Comparison of ENCODE assay signal across 35 mouse cellular contexts in the genomic region with DNA sequence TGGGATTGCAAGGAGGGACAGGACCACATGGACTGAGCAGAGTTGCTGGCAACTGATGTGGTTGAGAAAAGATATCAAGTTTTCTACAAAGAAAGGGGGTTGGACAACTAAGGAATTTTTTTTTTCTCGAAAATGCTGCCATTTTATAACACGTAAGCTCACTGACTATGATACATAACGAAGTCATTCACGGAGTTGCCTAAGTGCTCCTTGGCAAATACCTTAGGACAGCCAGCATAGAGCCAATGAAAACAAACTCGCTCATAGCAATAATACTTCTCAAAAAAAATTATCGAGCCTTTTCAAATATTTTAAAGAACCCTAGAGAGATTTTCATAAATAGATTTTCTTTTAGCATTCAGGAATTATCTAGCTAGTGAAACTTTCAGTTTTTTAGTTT. TPM values are rescaled to one million over a fixed set of nuclear protein-coding genes. Genes with fewer than 3 reads are reported as not detected.
"Had no signal": no experiment of that assay in that cellular context is flagged by ENCODE, and none has a peak within 500 bp of the region (broad histone marks: within the 10 kb centered on the region; RNA-seq: fewer than 3 reads in every experiment).

No protein-coding gene starts in this region.

- H3K27me3 ChIP-seq: heart, embryonic 12.5 days; intestine, embryonic 15.5 days had no signal

- H3K9me3 ChIP-seq: heart, embryonic 12.5 days; hindbrain, embryonic 10.5 days; hindbrain, embryonic 12.5 days; intestine, embryonic 15.5 days; limb, embryonic 10.5 days; limb, embryonic 12.5 days; liver, embryonic 13.5 days; liver, embryonic 15.5 days had no signal

- H3K4me1 ChIP-seq: hindbrain, embryonic 10.5 days; hindbrain, embryonic 12.5 days; intestine, embryonic 15.5 days; limb, embryonic 10.5 days; limb, embryonic 12.5 days; liver, embryonic 13.5 days; liver, embryonic 15.5 days had no signal

- H3K4me3 ChIP-seq: heart, adult 2 months; heart, embryonic 12.5 days; hindbrain, embryonic 10.5 days; hindbrain, embryonic 12.5 days; intestine, embryonic 15.5 days; layer of hippocampus, adult 2 months; left cerebral cortex, adult 2 months; limb, embryonic 10.5 days; limb, embryonic 12.5 days; liver, embryonic 13.5 days; liver, embryonic 15.5 days had no signal

- H3K36me3 ChIP-seq: heart, embryonic 12.5 days; hindbrain, embryonic 10.5 days; hindbrain, embryonic 12.5 days; intestine, embryonic 15.5 days; limb, embryonic 10.5 days; limb, embryonic 12.5 days; liver, embryonic 13.5 days; liver, embryonic 15.5 days had no signal

- H3K27ac ChIP-seq: heart, adult 2 months; hindbrain, embryonic 10.5 days; hindbrain, embryonic 12.5 days; hindbrain, embryonic 14.5 days; intestine, embryonic 15.5 days; layer of hippocampus, adult 2 months; left cerebral cortex, adult 2 months; limb, embryonic 10.5 days; limb, embryonic 12.5 days; liver, embryonic 13.5 days; liver, embryonic 15.5 days had no signal

- DNase-seq: gastrocnemius, postnatal 25 days; heart, adult 11 months; heart, adult 2 months; heart, postnatal 10 days; heart, postnatal 4 days; kidney, adult 18-20 months; kidney, adult 8-10 months; kidney, postnatal 10 days; kidney, postnatal 25 days; kidney, postnatal 4 days; liver; liver, embryonic 13.5 days had no signal

- H3K9ac ChIP-seq: heart, embryonic 12.5 days; hindbrain, embryonic 12.5 days; hindbrain, embryonic 14.5 days; intestine, embryonic 15.5 days; limb, embryonic 12.5 days; liver, embryonic 13.5 days; liver, embryonic 15.5 days had no signal

- ATAC-seq: hindbrain, embryonic 16.5 days; inflammation-experienced regulatory T-cells, adult 6 months; intestine, embryonic 15.5 days; intestine, postnatal 0 days had no signal

- H3K4me2 ChIP-seq: heart, embryonic 12.5 days; hindbrain, embryonic 12.5 days; hindbrain, embryonic 14.5 days; intestine, embryonic 15.5 days; limb, embryonic 12.5 days; liver, embryonic 11.5 days; liver, embryonic 13.5 days; liver, embryonic 15.5 days had no signal

RNA-seq across cellular contexts. Expression of gene Syngap1, which starts 40.1 kb away (rescaled TPM):
- polyA plus RNA-seq: inflammation-experienced regulatory T-cells, adult 6 months had no signal

RNA-seq across cellular contexts. Expression of gene Nkx2-5, which starts 56.1 kb away (rescaled TPM):
- total RNA-seq: gastrocnemius, adult 18-20 months; gastrocnemius, adult 8-10 months; gastrocnemius, postnatal 25 days; gastrocnemius, postnatal 4 days; layer of hippocampus, adult 2 months; layer of hippocampus, postnatal 10 days; layer of hippocampus, postnatal 25 days; left cerebral cortex, adult 2 months; left cerebral cortex, postnatal 14 days; left cerebral cortex, postnatal 36 days had no signal
- polyA plus RNA-seq: hindbrain, embryonic 10.5 days; hindbrain, embryonic 12.5 days; hindbrain, embryonic 14.5 days; hindbrain, embryonic 16.5 days; inflammation-experienced regulatory T-cells, adult 6 months; intestine, embryonic 15.5 days; kidney, embryonic 14.5 days; kidney, embryonic 16.5 days; limb, embryonic 12.5 days; liver, embryonic 13.5 days had no signal
